Mouse (Mus musculus) MEL (cell line): ENCODE data around the gene D17H6S53E. TPM values are rescaled to one million over a fixed set of nuclear protein-coding genes. Genes with fewer than 3 reads are reported as not detected.
A peak's percentile ranks its signal among the peaks of the same experiment; 100 is the strongest.

Experiments used
- DNase-seq: peaks from one replicate; pipeline ENCODE4 v3.0.0; 2011; ENCODE audit warnings: low read depth, low spot score
- H3K27ac ChIP-seq: 2 replicates; pipeline ENCODE4 v1.5.1; 2012; ENCODE audit warnings: low read depth, mild to moderate bottlenecking, control low read depth, low read length, moderate library complexity; ENCODE audit not compliant: control insufficient read depth
- H3K27me3 ChIP-seq, 2 experiments: fragments of 150-350 bp in 1 of 2; sonication (generic) in 1 of 2; 2 replicates each; pipeline ENCODE4 v1.6.1; 2012; ENCODE audit warnings: low read length in 2 of 2, mild to moderate bottlenecking in 2 of 2, improper control_type of control experiment in 1 of 2, moderate library complexity in 1 of 2; ENCODE audit not compliant: insufficient read depth in 2 of 2, control insufficient read depth in 1 of 2
- H3K36me3 ChIP-seq, 2 experiments: 2 replicates each; pipeline ENCODE4 v1.6.1; 2012 to 2014; ENCODE audit warnings: low read length in 2 of 2, improper control_type of control experiment in 1 of 2, inconsistent platforms in 1 of 2, mild to moderate bottlenecking in 1 of 2; ENCODE audit not compliant: insufficient read depth in 2 of 2, control insufficient read depth in 1 of 2
- H3K4me1 ChIP-seq, 2 experiments: fragments of 150-350 bp in 1 of 2; sonication (generic) in 1 of 2; 2 replicates each; pipeline ENCODE4 v1.6.1; 2012; ENCODE audit warnings: low read length in 2 of 2, improper control_type of control experiment in 1 of 2, mild to moderate bottlenecking in 1 of 2; ENCODE audit not compliant: insufficient read depth in 2 of 2, control insufficient read depth in 1 of 2
- H3K4me3 ChIP-seq, 2 experiments: fragments of 150-350 bp in 1 of 2; sonication (generic) in 1 of 2; 2 replicates each; pipeline ENCODE4 v1.5.1; 2012; ENCODE audit warnings: low read depth in 2 of 2, low read length in 2 of 2, mild to moderate bottlenecking in 2 of 2, moderate library complexity in 2 of 2, control low read depth in 1 of 2, improper control_type of control experiment in 1 of 2; ENCODE audit not compliant: control insufficient read depth in 1 of 2, insufficient read depth in 1 of 2
- H3K79me2 ChIP-seq: 2 replicates; pipeline ENCODE4 v1.6.1; 2012; ENCODE audit warnings: mild to moderate bottlenecking, low read length, moderate library complexity; ENCODE audit not compliant: control insufficient read depth, poor library complexity, insufficient read depth
- H3K9ac ChIP-seq: 2 replicates; pipeline ENCODE4 v1.6.1; 2012; ENCODE audit warnings: low read depth, mild to moderate bottlenecking, control low read depth, low read length, moderate library complexity; ENCODE audit not compliant: control insufficient read depth, poor library complexity, severe bottlenecking
- H3K9me3 ChIP-seq: fragments of 150-350 bp; sonication (generic); replicated peaks from 2 replicates; pipeline ENCODE4 v1.6.1; 2012; ENCODE audit warnings: mild to moderate bottlenecking, low read length, improper control_type of control experiment, moderate library complexity; ENCODE audit not compliant: insufficient read depth
- BHLHE40 ChIP-seq: IDR thresholded peaks from 2 replicates; pipeline ENCODE4 v1.6.1; 2012; ENCODE audit warnings: low read depth, mild to moderate bottlenecking, inconsistent platforms, low read length, improper control_type of control experiment, borderline replicate concordance
- CHD1 ChIP-seq: IDR thresholded peaks from 2 replicates; pipeline ENCODE4 v1.6.1; 2012; ENCODE audit warnings: low read depth, mild to moderate bottlenecking, inconsistent platforms, low read length, improper control_type of control experiment
- CTCF ChIP-seq, 3 experiments: IDR thresholded peaks in 2 of 3; conservative IDR thresholded peaks in 1 of 3; 2 replicates each; pipeline ENCODE4 v1.5.1; 2011 to 2012; ENCODE audit warnings: low read length in 3 of 3, low read depth in 2 of 3, mild to moderate bottlenecking in 2 of 3, improper control_type of control experiment in 1 of 3, inconsistent platforms in 1 of 3, mixed read lengths in 1 of 3, moderate library complexity in 1 of 3; ENCODE audit not compliant: control insufficient read depth in 1 of 3, insufficient read depth in 1 of 3, poor library complexity in 1 of 3, severe bottlenecking in 1 of 3
- E2F4 ChIP-seq: IDR thresholded peaks from 2 replicates; pipeline ENCODE4 v1.6.1; 2011; ENCODE audit warnings: low read depth, low read length, improper control_type of control experiment, borderline replicate concordance
- ELF1 ChIP-seq: IDR thresholded peaks from 2 replicates; pipeline ENCODE4 v1.6.1; 2014; ENCODE audit warnings: low read depth, mild to moderate bottlenecking, inconsistent platforms, low read length, improper control_type of control experiment, moderate library complexity
- EP300 ChIP-seq, 2 experiments: IDR thresholded peaks; 2 replicates each; pipeline ENCODE4 v1.6.1; 2011; ENCODE audit warnings: improper control_type of control experiment in 2 of 2, low read length in 2 of 2, low read depth in 1 of 2, mild to moderate bottlenecking in 1 of 2
- ETS1 ChIP-seq: IDR thresholded peaks from 2 replicates; pipeline ENCODE4 v1.6.1; 2012; ENCODE audit warnings: low read depth, mild to moderate bottlenecking, inconsistent platforms, low read length, improper control_type of control experiment, moderate library complexity
- GATA1 ChIP-seq: IDR thresholded peaks from 2 replicates; pipeline ENCODE4 v1.6.1; 2011; ENCODE audit warnings: low read depth, low read length, improper control_type of control experiment
- HCFC1 ChIP-seq: IDR thresholded peaks from 2 replicates; pipeline ENCODE4 v1.6.1; 2012; ENCODE audit warnings: low read depth, mild to moderate bottlenecking, inconsistent platforms, low read length, improper control_type of control experiment, moderate library complexity
- JUND ChIP-seq: IDR thresholded peaks from 2 replicates; pipeline ENCODE4 v1.6.1; 2011; ENCODE audit warnings: low read depth, mild to moderate bottlenecking, improper control_type of control experiment, low read length
- KAT2A ChIP-seq: conservative IDR thresholded peaks from 2 replicates; pipeline ENCODE4 v1.6.1; 2012; ENCODE audit warnings: low read depth, low read length, improper control_type of control experiment, inconsistent platforms
- MAFK ChIP-seq: IDR thresholded peaks from 2 replicates; pipeline ENCODE4 v1.6.1; 2011; ENCODE audit warnings: low read depth, mild to moderate bottlenecking, low read length, improper control_type of control experiment, borderline replicate concordance
- MAX ChIP-seq: IDR thresholded peaks from 2 replicates; pipeline ENCODE4 v1.6.1; 2011; ENCODE audit warnings: low read length, improper control_type of control experiment
- MAZ ChIP-seq: IDR thresholded peaks from 2 replicates; pipeline ENCODE4 v1.6.1; 2012; ENCODE audit warnings: low read depth, mild to moderate bottlenecking, inconsistent platforms, low read length, improper control_type of control experiment
- MEF2A ChIP-seq: IDR thresholded peaks from 2 replicates; pipeline ENCODE4 v1.6.1; 2014; ENCODE audit warnings: low read depth, mild to moderate bottlenecking, inconsistent platforms, low read length, improper control_type of control experiment; ENCODE audit not compliant: poor library complexity, insufficient replicate concordance, severe bottlenecking; ENCODE audit errors: extremely low read depth
- MXI1 ChIP-seq: IDR thresholded peaks from 2 replicates; pipeline ENCODE4 v1.6.1; 2011; ENCODE audit warnings: mild to moderate bottlenecking, low read depth, low read length, improper control_type of control experiment
- MYB ChIP-seq: IDR thresholded peaks from 2 replicates; pipeline ENCODE4 v1.6.1; 2011; ENCODE audit warnings: mild to moderate bottlenecking, low read depth, low read length, improper control_type of control experiment
- MYC ChIP-seq: IDR thresholded peaks from 2 replicates; pipeline ENCODE4 v1.6.1; 2011; ENCODE audit warnings: low read depth, mild to moderate bottlenecking, low read length, improper control_type of control experiment, moderate library complexity
- NELFE ChIP-seq: IDR thresholded peaks from 2 replicates; pipeline ENCODE4 v1.6.1; 2011; ENCODE audit warnings: low read depth, low read length, improper control_type of control experiment
- NRF1 ChIP-seq: IDR thresholded peaks from 2 replicates; pipeline ENCODE4 v1.6.1; 2014; ENCODE audit warnings: low read depth, mild to moderate bottlenecking, inconsistent platforms, low read length, improper control_type of control experiment, moderate library complexity; ENCODE audit not compliant: poor library complexity, insufficient read depth, severe bottlenecking
- POLR2A ChIP-seq, 2 experiments: IDR thresholded peaks; 2 replicates each; pipeline ENCODE4 v1.6.1; 2011 to 2012; ENCODE audit warnings: low read length in 2 of 2, mild to moderate bottlenecking in 2 of 2, control low read depth in 1 of 2, improper control_type of control experiment in 1 of 2, low read depth in 1 of 2, moderate library complexity in 1 of 2; ENCODE audit not compliant: control insufficient read depth in 1 of 2, insufficient read depth in 1 of 2, poor library complexity in 1 of 2
- POLR2AphosphoS2 ChIP-seq: IDR thresholded peaks from 2 replicates; pipeline ENCODE4 v1.6.1; 2011; ENCODE audit warnings: low read length, improper control_type of control experiment
- POLR2AphosphoS5 ChIP-seq: IDR thresholded peaks from 2 replicates; pipeline ENCODE4 v1.6.1; 2012; ENCODE audit warnings: low read depth, borderline replicate concordance, mild to moderate bottlenecking, inconsistent platforms, low read length, moderate library complexity, mixed read lengths
- RAD21 ChIP-seq: IDR thresholded peaks from 2 replicates; pipeline ENCODE4 v1.6.1; 2011; ENCODE audit warnings: mild to moderate bottlenecking, low read depth, low read length, improper control_type of control experiment
- RCOR1 ChIP-seq: IDR thresholded peaks from 2 replicates; pipeline ENCODE4 v1.6.1; 2012; ENCODE audit warnings: low read depth, mild to moderate bottlenecking, inconsistent platforms, low read length, improper control_type of control experiment
- SIN3A ChIP-seq: IDR thresholded peaks from 2 replicates; pipeline ENCODE4 v1.6.1; 2012; ENCODE audit warnings: low read length, improper control_type of control experiment, inconsistent platforms
- SMC3 ChIP-seq: IDR thresholded peaks from 2 replicates; pipeline ENCODE4 v1.6.1; 2011; ENCODE audit warnings: low read depth, low read length, improper control_type of control experiment
- TAL1 ChIP-seq: IDR thresholded peaks from 2 replicates; pipeline ENCODE4 v1.6.1; 2012; ENCODE audit warnings: mild to moderate bottlenecking, inconsistent platforms, low read length, moderate library complexity, mixed read lengths
- TBP ChIP-seq: IDR thresholded peaks from 2 replicates; pipeline ENCODE4 v1.8.0; 2011; ENCODE audit warnings: low read depth, low read length, improper control_type of control experiment
- TCF12 ChIP-seq: IDR thresholded peaks from 2 replicates; pipeline ENCODE4 v1.6.1; 2014; ENCODE audit warnings: low read depth, mild to moderate bottlenecking, inconsistent platforms, low read length, improper control_type of control experiment, moderate library complexity
- UBTF ChIP-seq: IDR thresholded peaks from 2 replicates; pipeline ENCODE4 v1.6.1; 2012; ENCODE audit warnings: low read depth, mild to moderate bottlenecking, inconsistent platforms, low read length, improper control_type of control experiment, moderate library complexity, borderline replicate concordance; ENCODE audit not compliant: insufficient read depth
- USF1 ChIP-seq: IDR thresholded peaks from 2 replicates; pipeline ENCODE4 v1.6.1; 2014; ENCODE audit warnings: low read depth, mild to moderate bottlenecking, inconsistent platforms, low read length, improper control_type of control experiment, moderate library complexity
- USF2 ChIP-seq, 2 experiments: IDR thresholded peaks; 2 replicates each; pipeline ENCODE4 v1.6.1; 2011 to 2012; ENCODE audit warnings: improper control_type of control experiment in 2 of 2, low read length in 2 of 2, borderline replicate concordance in 1 of 2, inconsistent platforms in 1 of 2, low read depth in 1 of 2, mild to moderate bottlenecking in 1 of 2; ENCODE audit not compliant: insufficient read depth in 1 of 2
- ZC3H11A ChIP-seq: IDR thresholded peaks from 2 replicates; pipeline ENCODE4 v1.6.1; 2012; ENCODE audit warnings: low read depth, mild to moderate bottlenecking, inconsistent platforms, low read length, improper control_type of control experiment
- ZKSCAN1 ChIP-seq: IDR thresholded peaks from 2 replicates; pipeline ENCODE4 v1.6.1; 2012; ENCODE audit warnings: low read depth, mild to moderate bottlenecking, inconsistent platforms, low read length, improper control_type of control experiment, moderate library complexity
- ZMIZ1 ChIP-seq: IDR thresholded peaks from 2 replicates; pipeline ENCODE4 v1.6.1; 2012; ENCODE audit warnings: low read depth, mild to moderate bottlenecking, inconsistent platforms, low read length, improper control_type of control experiment, moderate library complexity
- ZNF384 ChIP-seq: IDR thresholded peaks from 2 replicates; pipeline ENCODE4 v1.6.1; 2012; ENCODE audit warnings: low read depth, mild to moderate bottlenecking, inconsistent platforms, low read length, improper control_type of control experiment
- polyA plus RNA-seq, 2 experiments: library from polyadenylated mRNA; stranded (reverse) in 1 of 2; unstranded in 1 of 2; fragments of >175 nt in 1 of 2; fragments of >200 nt in 1 of 2; gene quantifications; 2 replicates each; pipeline versions ENCODE4 v1.2.1 to v1.2.4; 2012; ENCODE audit warnings: low replicate concordance in 2 of 2, low read depth in 1 of 2; ENCODE audit not compliant: insufficient read length in 2 of 2, insufficient read depth in 1 of 2, missing spikeins in 1 of 2
- total RNA-seq: library from RNA; depleted of rRNA; stranded (reverse); fragments of 300-350 nt; gene quantifications from 2 replicates; pipeline ENCODE4 v1.2.3, GENCODE M21; 2012

D17H6S53E gene
- total and polyA plus RNA-seq, 3 experiments, result 11.6 to 13.6 TPM; not detected in 1

GRCm38 (mm10) chr17:35103221-35103690 is 22.9 kb upstream of the D17H6S53E start:
- peaks cover 22 to 36% of the 10 kb centered on the region in 2 experiments for H3K4me1 ChIP-seq
- no peak overlapping the region for H3K4me3 ChIP-seq
- H3K9me3 ChIP-seq, result no peaks in the 10 kb centered on the region
- H3K27ac ChIP-seq, result peak overlapping the region; percentile 96
- H3K9ac ChIP-seq, result peak overlapping the region; percentile 64
- no peaks in the 10 kb centered on the region for H3K27me3 ChIP-seq
- H3K36me3 ChIP-seq, result peaks cover 0 to 31% of the 10 kb centered on the region in 2 experiments; a peak in 3 of 4 replicates
- peak; percentile 95 for DNase-seq
- H3K79me2 ChIP-seq, result no peaks in the 10 kb centered on the region
- peak; percentile 66; the same call in 1 of the 2 replicates for TF ChIP-seq BHLHE40
- TF ChIP-seq MYC, result peak; percentile 63
- TF ChIP-seq ZKSCAN1, result no peak
- TF ChIP-seq ETS1, result peak; percentile 96
- no peak for TF ChIP-seq CTCF (IDR thresholded peaks at IDR 0.05 in 2 of 3, conservative IDR thresholded peaks at IDR 0.05 in 1 of 3; ENCODE audit: control insufficient read depth in 1 of 3, insufficient read depth in 1 of 3, low read depth in 2 of 3, low read length in 3 of 3, poor library complexity in 1 of 3, severe bottlenecking in 1 of 3)
- TF ChIP-seq ZC3H11A, result no peak
- TF ChIP-seq ELF1, result 0 out of 2 replicates have a peak, but pooled peaks have one; percentile 6
- TF ChIP-seq USF1, result no peak
- no peak for TF ChIP-seq ZMIZ1
- no peak for TF ChIP-seq ZNF384
- no peak for TF ChIP-seq NRF1
- peak; percentile 50; the same call in 1 of the 2 replicates for TF ChIP-seq HCFC1
- no peak; the same call in 1 of the 2 replicates for TF ChIP-seq NELFE
- no peak for TF ChIP-seq KAT2A
- TF ChIP-seq POLR2AphosphoS2, result no peak; the same call in 1 of the 2 replicates
- TF ChIP-seq MEF2A, result no peak
- TF ChIP-seq MAFK, result peak; percentile 67
- no peak for TF ChIP-seq POLR2AphosphoS5
- TF ChIP-seq JUND, result no peak
- peak; percentile 88 to 95 for TF ChIP-seq EP300 (IDR thresholded peaks at IDR 0.05; ENCODE audit: low read depth in 1 of 2, low read length in 2 of 2)
- TF ChIP-seq TCF12, result peak; percentile 86
- TF ChIP-seq USF2 (IDR thresholded peaks at IDR 0.05; ENCODE audit: borderline replicate concordance in 1 of 2, insufficient read depth in 1 of 2, low read depth in 1 of 2, low read length in 2 of 2), result no peak
- TF ChIP-seq SMC3, result no peak
- TF ChIP-seq E2F4, result no peak
- TF ChIP-seq SIN3A, result peak; percentile 92
- TF ChIP-seq MAZ, result peak; percentile 91
- peak; percentile 86 for TF ChIP-seq MYB
- TF ChIP-seq CHD1, result no peak; the same call in 1 of the 2 replicates
- no peak for TF ChIP-seq RAD21
- peak; percentile 88 for TF ChIP-seq GATA1
- peak; percentile 83 for TF ChIP-seq MXI1
- TF ChIP-seq MAX, result peak; percentile 62; the same call in 1 of the 2 replicates
- TF ChIP-seq UBTF, result no peak
- 0 out of 2 replicates have a peak, but pooled peaks have one; percentile 61 for TF ChIP-seq TBP
- TF ChIP-seq RCOR1, result peak; percentile 67
- peak; percentile 71 for TF ChIP-seq TAL1
- TF ChIP-seq POLR2A (IDR thresholded peaks at IDR 0.05; ENCODE audit: control insufficient read depth in 1 of 2, insufficient read depth in 1 of 2, low read depth in 1 of 2, low read length in 2 of 2, poor library complexity in 1 of 2), result no peak; a peak in 1 of 4 replicates
